Mouse (Mus musculus) stomach, embryonic 15.5 days (tissue): ENCODE results near the gene Dhrs11. TPM values are rescaled to one million over a fixed set of nuclear protein-coding genes. Genes with fewer than 3 reads are reported as not detected.
"Not testable (repeated sequence)": the region's sequence is repeated elsewhere in the genome, so short reads cannot be mapped to it uniquely, and the experiment has no call there.

Experiments used
- ATAC-seq: fragments of 200-750 bp; cut with Nextera tagmentation; 2 replicates; pipeline ENCODE4 v1.8.0; 2017; ENCODE audit warnings: low read depth, moderate number of reproducible peaks, moderate TSS enrichment; ENCODE audit not compliant: insufficient read depth, low FRiP score
- H3K27ac ChIP-seq: fragments of 300-500 bp; sonication (generic); 2 replicates; pipeline ENCODE4 v1.5.1; 2015; ENCODE audit warnings: mild to moderate bottlenecking, inconsistent platforms
- H3K27me3 ChIP-seq: fragments of 300-500 bp; sonication (generic); replicated peaks from 2 replicates; pipeline ENCODE4 v1.6.1; 2015; ENCODE audit warnings: inconsistent platforms
- H3K36me3 ChIP-seq: fragments of 300-500 bp; sonication (generic); 2 replicates; pipeline ENCODE4 v1.6.1; 2015; ENCODE audit warnings: inconsistent platforms
- H3K4me1 ChIP-seq: fragments of 300-500 bp; sonication (generic); 2 replicates; pipeline ENCODE4 v1.6.1; 2015; ENCODE audit warnings: inconsistent platforms
- H3K4me2 ChIP-seq: fragments of 300-500 bp; sonication (generic); 2 replicates; pipeline ENCODE4 v1.6.1; 2015; ENCODE audit warnings: mild to moderate bottlenecking, inconsistent platforms
- H3K4me3 ChIP-seq: fragments of 300-500 bp; sonication (generic); replicated peaks from 2 replicates; pipeline ENCODE4 v1.5.1; 2015; ENCODE audit warnings: inconsistent platforms
- H3K9ac ChIP-seq: fragments of 300-500 bp; sonication (generic); 2 replicates; pipeline ENCODE4 v1.6.1; 2015; ENCODE audit warnings: inconsistent platforms
- H3K9me3 ChIP-seq: fragments of 300-500 bp; sonication (generic); 2 replicates; pipeline ENCODE4 v1.6.1; 2016; ENCODE audit warnings: inconsistent platforms
- WGBS: fragments of 180-500 bp; shearing (Covaris S2); methylation state at CpG from one replicate; pipeline ENCODE4 v1.1.7; 2015; 5-methylcytosine and 5-hydroxymethylcytosine counted together
- polyA plus RNA-seq: library from polyadenylated mRNA; unstranded; fragments of >200 nt; fragmentation: Nextera tagmentation; extraction: Ambion mirVana; gene quantifications from 2 replicates; pipeline ENCODE4 v1.2.1, GENCODE M21; 2015

The Dhrs11 gene
- polyA plus RNA-seq, 1 experiment from 2014 or later = 38.2 TPM

DNA sequence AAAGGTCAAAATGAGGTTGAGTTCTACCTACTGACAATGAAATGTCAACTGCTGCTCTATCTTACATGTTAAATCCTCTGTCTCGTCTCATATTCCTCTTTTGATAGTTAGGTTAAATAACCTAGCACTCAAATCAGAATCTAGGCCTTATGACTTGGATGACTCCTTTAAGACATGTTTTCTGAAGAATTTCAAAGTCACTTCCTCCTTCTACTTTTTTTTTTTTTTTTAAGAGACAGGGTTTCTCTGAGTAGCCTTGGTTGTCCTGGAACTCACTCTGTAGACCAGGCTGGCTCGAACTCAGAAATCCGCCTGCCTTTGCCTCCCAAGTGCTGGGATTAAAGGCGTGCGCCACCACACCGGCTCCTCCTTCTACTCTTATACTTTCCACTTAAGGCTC is 26.5 kb upstream of the Dhrs11 start:
- no peak for ATAC-seq
- Histone ChIP-seq H3K4me1 (no peaks in the 10 kb centered on the region), H3K9ac (no peak overlapping the region), H3K4me2 (no peak overlapping the region), H3K27ac (no peak overlapping the region), H3K36me3 (peaks cover 17% of the 10 kb centered on the region; the same call in 1 of the 2 replicates), H3K27me3 (no peaks in the 10 kb centered on the region), H3K4me3 (no peak overlapping the region), H3K9me3 (no peaks in the 10 kb centered on the region)
- 95% methylated on average over 6 of the region's 6 CpGs for WGBS

DNA sequence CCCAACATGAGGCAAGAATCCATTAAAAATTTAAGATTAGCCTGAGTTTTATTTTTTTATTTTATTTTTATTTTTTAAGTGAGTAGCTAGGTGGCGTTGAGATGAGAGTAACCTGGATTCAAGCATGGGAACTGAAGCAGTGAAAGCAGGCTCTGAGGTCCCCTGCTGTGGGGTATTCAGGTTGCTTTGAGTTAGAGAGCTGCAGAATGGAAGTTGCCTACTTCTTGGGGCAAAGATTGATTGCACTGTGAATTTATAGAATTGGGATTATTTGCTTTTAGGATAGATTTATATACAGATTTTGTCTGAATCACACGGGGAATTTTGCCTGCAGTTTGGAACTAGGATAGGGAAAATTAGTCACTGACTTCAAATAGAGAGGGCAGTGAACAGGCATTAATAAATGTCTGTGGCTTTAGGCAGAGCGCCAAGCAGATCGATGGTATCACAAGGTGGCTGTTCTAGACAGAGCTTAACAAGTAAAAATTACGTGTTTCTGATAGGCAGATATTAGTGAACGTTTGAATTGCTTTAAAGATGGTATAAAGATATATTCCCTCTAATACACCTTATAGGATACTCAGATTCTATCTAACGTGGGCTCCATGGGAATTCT is 18.8 kb upstream of the Dhrs11 start:
- H3K4me2 ChIP-seq = no peak overlapping the region
- H3K27ac ChIP-seq = no peak overlapping the region
- peaks cover 28% of the 10 kb centered on the region for H3K36me3 ChIP-seq
- WGBS = 89% methylated on average over 7 of the region's 7 CpGs
- no peak for ATAC-seq
- no peaks in the 10 kb centered on the region for H3K9me3 ChIP-seq
- no peaks in the 10 kb centered on the region for H3K4me1 ChIP-seq
- no peaks in the 10 kb centered on the region for H3K27me3 ChIP-seq
- H3K9ac ChIP-seq = no peak overlapping the region
- H3K4me3 ChIP-seq = no peak overlapping the region

DNA sequence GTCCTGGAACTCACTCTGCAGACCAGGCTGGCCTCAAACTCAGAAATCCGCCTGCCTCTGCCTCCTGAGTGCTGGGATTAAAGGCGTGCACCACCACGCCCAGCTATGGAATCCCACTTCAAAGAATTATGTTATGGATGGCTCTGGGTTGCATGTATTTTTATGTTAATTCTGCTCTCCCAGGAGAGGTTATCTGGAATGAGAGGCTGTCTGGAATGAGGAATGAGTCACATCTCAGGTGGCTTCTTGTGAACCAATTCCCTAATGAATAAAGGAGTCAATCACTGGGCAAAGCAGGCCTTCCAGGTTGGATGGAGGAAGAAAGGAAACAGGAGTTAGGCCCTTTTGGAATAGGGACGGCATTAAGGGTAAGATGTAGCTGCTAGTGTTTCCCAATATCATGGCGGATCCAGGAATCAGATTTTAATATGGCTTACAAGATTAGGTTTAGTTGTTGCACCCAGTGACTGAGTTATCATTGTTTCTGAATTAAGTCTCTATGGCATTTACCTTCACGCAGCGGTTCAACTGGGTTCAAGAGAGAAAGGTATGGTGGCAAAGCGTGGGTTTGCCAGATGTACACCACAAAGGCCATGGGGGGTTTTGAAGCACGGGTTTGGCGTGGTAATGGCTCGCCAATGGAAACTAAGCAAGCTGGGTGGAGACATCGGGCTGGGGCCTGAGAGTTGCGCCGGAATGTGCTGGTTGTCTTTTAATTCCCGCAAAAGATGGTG is 18.1 kb upstream of the Dhrs11 start:
- H3K36me3 ChIP-seq = peaks cover 28% of the 10 kb centered on the region
- no peak overlapping the region for H3K27ac ChIP-seq
- no peak for ATAC-seq

DNA sequence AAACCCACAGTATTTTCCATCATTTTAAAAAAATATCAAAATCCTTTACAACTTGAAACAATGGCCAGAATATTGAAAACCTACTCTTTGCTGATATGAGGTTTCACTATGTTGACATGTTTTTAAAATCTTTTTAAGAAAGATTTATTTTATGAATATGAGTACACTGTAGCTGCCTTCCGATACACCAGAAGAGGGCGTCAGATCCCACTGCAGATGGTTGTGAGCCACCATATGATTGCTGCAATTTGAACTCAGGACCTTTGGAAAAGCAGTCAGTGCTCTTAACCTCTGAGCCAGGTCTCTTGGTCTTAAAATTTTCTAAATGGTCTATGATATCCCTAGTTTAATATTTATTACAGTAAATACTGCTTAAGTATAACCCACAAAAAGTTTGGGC is 10.5 kb upstream of the Dhrs11 start:
- H3K4me2 ChIP-seq = no peak overlapping the region
- H3K9me3 ChIP-seq = no peaks in the 10 kb centered on the region
- peaks cover 36% of the 10 kb centered on the region for H3K36me3 ChIP-seq
- no peak overlapping the region for H3K9ac ChIP-seq
- H3K27ac ChIP-seq = no peak overlapping the region
- H3K4me3 ChIP-seq = no peak overlapping the region
- no peaks in the 10 kb centered on the region for H3K4me1 ChIP-seq
- H3K27me3 ChIP-seq = no peaks in the 10 kb centered on the region
- 90% methylated on average over 2 of the region's 2 CpGs for WGBS
- ATAC-seq = no peak

More for the DNA sequence above, 18.1 kb upstream of the Dhrs11 start:
- WGBS = 94% methylated on average over 15 of the region's 15 CpGs
- Histone ChIP-seq H3K9ac (no peak overlapping the region), H3K4me3 (no peak overlapping the region), H3K9me3 (no peaks in the 10 kb centered on the region), H3K4me1 (no peaks in the 10 kb centered on the region), H3K27me3 (no peaks in the 10 kb centered on the region), H3K4me2 (no peak overlapping the region)

DNA sequence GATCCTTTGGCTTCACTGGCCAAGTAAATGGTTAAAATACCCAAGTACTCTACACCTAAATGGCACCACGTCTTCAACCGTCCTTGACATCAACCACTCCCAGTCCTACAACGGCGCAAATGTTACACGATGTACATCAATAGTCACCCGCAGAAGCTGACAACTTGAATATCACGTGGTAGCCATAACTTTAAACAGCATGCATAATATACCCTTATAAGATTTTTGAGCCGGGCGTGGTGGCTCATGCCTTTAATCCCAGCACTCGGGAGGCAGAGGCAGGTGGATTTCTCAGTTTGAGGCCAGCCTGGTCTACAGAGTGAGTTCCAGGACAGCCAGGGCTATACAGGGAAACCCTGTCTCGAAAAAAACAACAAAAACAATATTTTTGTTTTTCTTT is 701 bp upstream of the Dhrs11 start:
- H3K4me3 ChIP-seq = peak overlapping the region; percentile 83
- not testable (repeated sequence) for H3K27me3 ChIP-seq, H3K4me1 ChIP-seq, H3K9me3 ChIP-seq, ATAC-seq
- peak overlapping the region; percentile 94 for H3K4me2 ChIP-seq
- 68% methylated on average over 11 of the region's 11 CpGs for WGBS
- peaks cover 19% of the 10 kb centered on the region; the same call in 1 of the 2 replicates for H3K36me3 ChIP-seq
- peak overlapping the region; percentile 81; the same call in 1 of the 2 replicates for H3K9ac ChIP-seq
- peak overlapping the region; percentile 87 for H3K27ac ChIP-seq

DNA sequence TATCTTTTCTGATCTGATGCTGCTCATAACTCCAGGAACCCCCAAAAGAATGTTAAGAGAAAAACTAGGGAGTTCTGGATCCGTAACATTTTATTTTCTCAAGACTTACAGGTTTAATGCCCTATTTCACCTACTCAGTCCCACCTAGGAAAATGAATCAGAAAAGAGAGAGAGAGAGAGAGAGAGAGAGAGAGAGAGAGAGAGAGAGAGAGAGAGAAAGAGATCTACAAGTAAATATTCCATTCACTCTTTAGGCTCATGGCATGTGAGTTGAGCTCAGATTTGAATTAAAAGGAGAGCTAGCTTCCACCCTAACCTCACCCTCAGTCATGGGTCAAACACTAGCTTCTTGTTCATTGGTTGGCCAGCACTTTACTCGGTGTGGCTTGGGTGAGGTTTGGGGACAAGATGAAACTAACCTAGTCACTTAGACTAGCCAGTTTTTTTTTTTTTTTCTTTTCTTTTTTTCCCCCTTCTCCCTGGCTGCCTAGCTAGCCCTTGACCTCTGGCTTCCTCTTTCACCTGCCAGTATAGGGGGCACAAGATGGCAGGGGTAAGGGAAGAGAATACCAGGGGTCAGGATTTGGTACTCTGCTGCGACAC is 792 bp downstream of the Dhrs11 start:
- 44% methylated on average over 3 of the region's 3 CpGs for WGBS
- H3K27ac ChIP-seq = no peak overlapping the region

DNA sequence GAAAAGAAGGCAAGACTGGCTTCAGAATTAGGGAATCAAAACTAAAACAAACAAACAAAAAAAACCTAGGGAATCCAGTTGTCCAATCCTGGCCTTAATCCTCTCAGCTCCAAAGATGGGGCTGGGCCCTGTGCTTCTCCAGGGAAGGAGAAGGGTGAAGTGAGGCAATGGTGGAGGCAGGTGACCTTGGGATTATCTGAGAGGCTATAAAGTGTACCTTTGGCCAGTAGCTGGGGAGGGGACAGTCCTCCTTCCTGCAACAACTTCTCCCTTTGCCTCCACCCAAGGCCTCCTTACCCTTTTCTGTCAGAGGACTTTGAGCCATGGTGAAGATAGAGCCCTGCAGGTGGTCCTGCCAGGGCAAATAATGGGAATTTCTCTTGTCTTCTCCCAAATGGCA is 1.3 kb downstream of the Dhrs11 start:
- ATAC-seq = no peak
- peak overlapping the region; percentile 5; the same call in 1 of the 2 replicates for H3K4me3 ChIP-seq

More for the DNA sequence above, 792 bp downstream of the Dhrs11 start:
- Histone ChIP-seq H3K4me1 (peaks cover 7% of the 10 kb centered on the region; the same call in 1 of the 2 replicates), H3K4me3 (peak overlapping the region; percentile 83), H3K27me3 (no peaks in the 10 kb centered on the region), H3K36me3 (peaks cover 14% of the 10 kb centered on the region; the same call in 1 of the 2 replicates), H3K9me3 (no peaks in the 10 kb centered on the region), H3K4me2 (peak overlapping the region; percentile 94), H3K9ac (peak overlapping the region; percentile 81)
- no peak for ATAC-seq

DNA sequence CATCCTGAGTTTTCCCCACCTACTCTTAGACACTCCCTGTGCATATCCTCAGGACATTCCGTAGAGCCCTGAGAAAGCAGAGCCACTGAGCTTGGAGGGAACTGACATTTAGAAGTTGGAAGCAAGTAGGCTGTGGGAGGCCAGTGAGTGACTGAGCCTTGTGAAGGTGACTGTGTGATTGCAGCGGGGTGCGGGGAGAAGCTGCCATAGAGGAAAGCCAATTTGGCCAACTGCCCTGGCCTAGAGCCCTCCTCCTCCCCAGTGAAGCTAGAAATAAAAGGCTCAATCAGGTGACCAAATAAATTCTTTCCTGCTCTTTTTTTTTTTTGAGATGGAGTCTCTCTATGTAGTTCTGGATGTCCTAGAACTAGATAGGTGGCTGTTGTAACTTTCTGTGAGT is 2.6 kb downstream of the Dhrs11 start:
- H3K4me2 ChIP-seq = no peak overlapping the region
- no peak overlapping the region for H3K4me3 ChIP-seq
- peaks cover 7% of the 10 kb centered on the region; the same call in 1 of the 2 replicates for H3K4me1 ChIP-seq
- peaks cover 8% of the 10 kb centered on the region; the same call in 1 of the 2 replicates for H3K36me3 ChIP-seq
- 51% methylated on average over 3 of the region's 3 CpGs for WGBS
- H3K9me3 ChIP-seq = no peaks in the 10 kb centered on the region
- no peak for ATAC-seq
- no peak overlapping the region for H3K9ac ChIP-seq
- no peak overlapping the region for H3K27ac ChIP-seq
- no peaks in the 10 kb centered on the region for H3K27me3 ChIP-seq

More for the DNA sequence above, 1.3 kb downstream of the Dhrs11 start:
- H3K4me2 ChIP-seq = no peak overlapping the region
- peaks cover 7% of the 10 kb centered on the region; the same call in 1 of the 2 replicates for H3K4me1 ChIP-seq
- no peak overlapping the region for H3K9ac ChIP-seq
- no peaks in the 10 kb centered on the region for H3K9me3 ChIP-seq
- no peak overlapping the region for H3K27ac ChIP-seq
- H3K27me3 ChIP-seq = no peaks in the 10 kb centered on the region
- H3K36me3 ChIP-seq = peaks cover 10% of the 10 kb centered on the region; the same call in 1 of the 2 replicates

DNA sequence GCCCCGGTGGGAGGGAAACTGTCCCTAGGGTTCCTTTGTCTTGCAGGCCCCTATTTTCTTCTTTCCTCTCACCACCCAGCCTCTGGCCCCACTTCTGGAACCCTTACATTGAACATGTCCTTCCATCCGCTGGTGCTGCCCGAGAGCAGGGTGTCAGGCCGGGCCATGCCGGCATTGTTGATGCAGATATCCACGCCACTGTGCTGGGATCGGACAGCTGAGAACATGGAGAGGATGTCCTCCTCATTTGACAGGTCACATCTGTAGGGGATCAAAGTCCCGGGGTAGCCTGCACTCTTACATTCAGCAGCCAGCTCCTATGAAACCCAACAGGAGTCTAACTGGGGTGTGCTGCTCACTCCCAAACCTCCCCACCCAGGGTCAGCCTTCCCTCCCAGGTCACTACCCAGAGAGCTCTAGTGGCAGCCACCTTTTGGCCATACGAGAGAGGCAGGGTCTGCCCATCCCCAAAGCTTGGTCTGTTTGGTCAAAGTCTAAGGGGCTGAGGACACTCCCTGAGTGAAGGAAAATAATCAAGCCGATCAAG is 3.5 kb downstream of the Dhrs11 start:
- H3K9me3 ChIP-seq = no peaks in the 10 kb centered on the region
- 76% methylated on average over 10 of the region's 10 CpGs for WGBS
- H3K4me2 ChIP-seq = 0 out of 2 replicates have a peak overlapping the region, but pooled peaks have one; percentile 8
- H3K36me3 ChIP-seq = peaks cover 8% of the 10 kb centered on the region; the same call in 1 of the 2 replicates
- H3K4me3 ChIP-seq = no peak overlapping the region
- no peak overlapping the region for H3K27ac ChIP-seq
- no peak for ATAC-seq
- no peak overlapping the region for H3K9ac ChIP-seq
- no peaks in the 10 kb centered on the region for H3K27me3 ChIP-seq
- H3K4me1 ChIP-seq = peaks cover 7% of the 10 kb centered on the region; the same call in 1 of the 2 replicates

DNA sequence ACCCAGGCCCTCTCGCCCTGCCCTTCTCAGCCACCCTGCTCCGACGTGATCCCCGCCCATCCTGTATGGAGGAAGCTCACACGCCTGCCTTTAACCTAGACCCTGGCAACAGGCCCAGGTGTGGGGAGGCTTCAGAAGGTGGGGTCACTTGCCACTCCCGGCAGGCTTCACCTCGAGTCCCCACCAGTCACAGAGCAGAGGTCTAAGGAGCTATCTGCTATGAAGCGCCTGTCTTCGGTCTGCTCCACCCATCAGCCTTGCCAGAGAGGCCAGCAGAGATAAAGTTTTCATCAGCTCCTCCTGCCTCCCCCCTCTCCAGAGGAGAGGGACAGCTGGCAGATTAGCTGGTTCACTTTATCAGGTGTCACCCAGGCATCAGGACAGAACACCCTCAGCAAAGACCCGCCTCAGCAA is 5.3 kb downstream of the Dhrs11 start:
- 0 out of 2 replicates have a peak, but pooled peaks cover 3% of the 10 kb centered on the region for H3K36me3 ChIP-seq
- WGBS = 42% methylated on average over 10 of the region's 10 CpGs
- no peaks in the 10 kb centered on the region for H3K27me3 ChIP-seq
- H3K27ac ChIP-seq = no peak overlapping the region
- ATAC-seq = peak; percentile 82
- 0 out of 2 replicates have a peak, but pooled peaks cover 3% of the 10 kb centered on the region for H3K4me1 ChIP-seq
- H3K9ac ChIP-seq = no peak overlapping the region
- H3K9me3 ChIP-seq = no peaks in the 10 kb centered on the region
- H3K4me3 ChIP-seq = no peak overlapping the region
- no peak overlapping the region for H3K4me2 ChIP-seq

DNA sequence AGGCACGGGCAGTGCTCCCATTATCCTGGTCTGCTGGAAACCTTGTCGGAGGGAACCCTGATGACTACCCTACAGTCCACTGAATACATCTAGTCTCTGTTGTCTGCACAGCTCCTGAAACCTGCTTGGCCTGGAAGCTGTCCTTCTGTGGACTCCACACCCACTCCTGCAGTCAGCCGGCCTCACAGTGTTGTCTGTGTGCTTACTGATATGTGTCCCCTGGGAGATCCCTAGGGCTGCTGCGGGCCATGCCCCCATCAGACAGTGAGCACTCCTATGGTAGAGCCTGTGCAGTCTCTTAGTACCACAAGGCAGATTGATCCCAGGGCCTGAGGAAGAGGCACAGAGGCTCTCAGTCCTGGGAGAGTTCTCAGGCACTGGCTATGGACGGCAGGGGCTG is 6.3 kb downstream of the Dhrs11 start:
- Histone ChIP-seq H3K27me3 (no peaks in the 10 kb centered on the region), H3K9ac (no peak overlapping the region; the same call in 1 of the 2 replicates), H3K27ac (no peak overlapping the region), H3K4me1 (0 out of 2 replicates have a peak, but pooled peaks cover 3% of the 10 kb centered on the region), H3K9me3 (no peaks in the 10 kb centered on the region), H3K4me3 (no peak overlapping the region), H3K36me3 (0 out of 2 replicates have a peak, but pooled peaks cover 3% of the 10 kb centered on the region), H3K4me2 (no peak overlapping the region)
- 74% methylated on average over 5 of the region's 5 CpGs for WGBS
- ATAC-seq = no peak
